Comparison of ENCODE assay signal across 8 mouse cellular contexts in the genomic region with DNA sequence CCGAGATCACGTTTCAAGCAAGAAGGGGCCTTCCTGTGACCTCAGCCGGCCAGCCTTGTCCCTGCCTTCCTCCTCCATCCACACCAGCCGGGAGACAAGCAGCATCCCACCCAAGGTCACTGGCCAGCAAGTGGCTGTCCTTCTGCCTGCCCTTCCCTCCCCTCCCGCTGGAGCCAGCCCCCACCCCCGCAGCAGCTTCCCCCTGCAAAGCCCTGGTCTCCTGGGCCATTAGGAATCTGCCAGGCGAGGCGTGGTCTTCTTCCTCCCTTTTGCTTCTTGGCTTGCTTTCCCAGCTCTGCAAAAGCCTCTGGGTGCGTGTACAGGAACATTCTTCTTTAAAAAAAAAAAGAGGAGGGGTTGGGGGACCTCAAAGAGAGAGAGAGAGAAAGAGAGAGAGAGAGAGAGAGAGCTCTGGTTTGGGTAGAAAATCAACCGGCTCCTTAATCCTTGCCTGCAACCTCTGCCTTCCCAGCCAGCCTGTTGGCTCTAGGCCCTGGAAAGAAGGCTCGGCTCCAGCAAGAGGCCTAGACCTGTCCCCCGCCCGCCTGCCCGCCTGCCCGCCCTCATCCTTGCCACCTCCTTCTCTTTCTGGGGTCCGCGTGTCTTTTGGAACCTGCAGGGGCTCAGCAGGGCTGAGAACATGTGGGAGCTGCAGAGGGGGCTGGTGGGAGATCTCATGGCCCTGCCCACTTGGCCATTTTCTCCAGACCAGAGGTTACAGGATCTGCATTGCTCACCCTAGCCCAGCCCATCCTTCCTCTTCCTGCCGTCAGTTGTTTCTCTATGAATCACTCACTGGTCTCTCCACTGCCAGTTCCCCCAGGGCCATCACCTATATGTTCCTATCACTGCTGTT. TPM values are rescaled to one million over a fixed set of nuclear protein-coding genes. Genes with fewer than 3 reads are reported as not detected.
DNase-seq lines count a peak whose midpoint lies in the region; ATAC-seq and TF ChIP-seq lines count a peak whose summit lies in the region.

No protein-coding gene starts in this region.

- H3K4me3 ChIP-seq in hindbrain, embryonic 14.5 days (replicated peaks; ENCODE audit: low read length): no peak overlapping the region
- H3K4me3 ChIP-seq in midbrain, postnatal 0 days (ENCODE audit: low read depth, low read length): no peak overlapping the region

- no peaks in the 10 kb centered on the region for H3K36me3 ChIP-seq in hindbrain, embryonic 14.5 days (replicated peaks; ENCODE audit: control insufficient read depth, insufficient read depth)
- no peaks in the 10 kb centered on the region for H3K36me3 ChIP-seq in midbrain, postnatal 0 days (ENCODE audit: insufficient read depth, low read length)

- peaks cover 18% of the 10 kb centered on the region; the same call in 1 of the 2 replicates for H3K4me1 ChIP-seq in hindbrain, embryonic 14.5 days (replicated peaks; ENCODE audit: control insufficient read depth, insufficient read depth, low read length)
- H3K4me1 ChIP-seq in midbrain, postnatal 0 days (ENCODE audit: insufficient read depth, low read length): peaks cover 3% of the 10 kb centered on the region

- H3K27ac ChIP-seq in hindbrain, embryonic 14.5 days: peak overlapping the region; percentile 84
- peak overlapping the region; percentile 75 for H3K27ac ChIP-seq in midbrain, postnatal 0 days (ENCODE audit: low read depth, low read length)

- peak; percentile 72 for DNase-seq in R1 (ENCODE audit: low read depth, low spot score)
- peak; percentile 67 for DNase-seq in cerebellum, adult 9-10 months
- peak; percentile 71 to 79 for DNase-seq in gastrocnemius, adult 8-10 months (ENCODE audit: low spot score in 2 of 2)
- DNase-seq in hindbrain, embryonic 14.5 days (ENCODE audit: low spot score): no peak
- peak; percentile 54 for DNase-seq in liver
- DNase-seq in midbrain, postnatal 0 days (ENCODE audit: low spot score): peak; percentile 76
- DNase-seq in urinary bladder, postnatal 10 days (ENCODE audit: low spot score): peak; percentile 41

- H3K27me3 ChIP-seq in hindbrain, embryonic 14.5 days (ENCODE audit: control insufficient read depth, insufficient read depth, low read length): no peaks in the 10 kb centered on the region
- no peaks in the 10 kb centered on the region for H3K27me3 ChIP-seq in midbrain, postnatal 0 days (ENCODE audit: insufficient read depth, low read length)

- peak; percentile 49; the same call in 1 of the 2 replicates for ATAC-seq in hindbrain, embryonic 14.5 days (ENCODE audit: low FRiP score)
- peak; percentile 20; the same call in 1 of the 2 replicates for ATAC-seq in midbrain, postnatal 0 days (ENCODE audit: low FRiP score)
- ATAC-seq in megakaryocyte-erythroid progenitor cell, adult 5-6 weeks (replicated peaks; ENCODE audit: low FRiP score, low TSS enrichment, poor library complexity, severe bottlenecking): no peak

- no peaks in the 10 kb centered on the region for H3K9me3 ChIP-seq in hindbrain, embryonic 14.5 days (ENCODE audit: control insufficient read depth, low read length)
- no peaks in the 10 kb centered on the region for H3K9me3 ChIP-seq in midbrain, postnatal 0 days (ENCODE audit: low read length)

- 31% methylated on average over 18 of the region's 18 CpGs for WGBS in hindbrain, embryonic 14.5 days
- WGBS in midbrain, postnatal 0 days: 18% methylated on average over 18 of the region's 18 CpGs

- TF ChIP-seq CTCF in midbrain, postnatal 0 days (IDR thresholded peaks at IDR 0.05): no peak

- H3K4me2 ChIP-seq in hindbrain, embryonic 14.5 days (replicated peaks): peak overlapping the region; percentile 30; the same call in 1 of the 2 replicates
- H3K4me2 ChIP-seq in midbrain, postnatal 0 days (ENCODE audit: low read depth, low read length, poor library complexity, severe bottlenecking): peak overlapping the region; percentile 22; the same call in 1 of the 2 replicates

- peak overlapping the region; percentile 49 for H3K9ac ChIP-seq in hindbrain, embryonic 14.5 days
- 0 out of 2 replicates have a peak overlapping the region, but pooled peaks have one; percentile 50 for H3K9ac ChIP-seq in midbrain, postnatal 0 days (replicated peaks; ENCODE audit: low read length, poor library complexity, severe bottlenecking)

RNA-seq across cellular contexts. Expression of gene Wasf2, which starts 12.5 kb away (rescaled TPM):
- total RNA-seq in gastrocnemius, adult 8-10 months (2022): 10 to 100 TPM; 18.8 to 27.9 (median 27.3) TPM
- polyA plus RNA-seq in hindbrain, embryonic 14.5 days (2014; fragmentation: Nextera tagmentation; extraction: Ambion mirVana): 21.0 and 23.9 TPM in 2 replicates
- total RNA-seq in midbrain, postnatal 0 days (2014; rRNA removed): 18.3 and 19.6 TPM in 2 replicates
- 19.1 and 26.0 TPM in 2 replicates for polyA plus RNA-seq in midbrain, postnatal 0 days (2015; fragmentation: Nextera tagmentation; extraction: Ambion mirVana)
- 66.5 and 75.9 TPM in 2 replicates for total RNA-seq in megakaryocyte-erythroid progenitor cell, adult 5-6 weeks (2014; fragmentation: Nextera tagmentation)
- total RNA-seq in megakaryocyte-erythroid progenitor cell, adult 5-6 weeks (2017): 16.7 and 27.7 TPM in 2 replicates
